Mouse (Mus musculus) hindbrain, embryonic 14.5 days (tissue): ENCODE measurements around the gene Col9a1. TPM values are rescaled to one million over a fixed set of nuclear protein-coding genes. Genes with fewer than 3 reads are reported as not detected.
A peak's percentile ranks its signal among the peaks of the same experiment; 100 is the strongest.

Experiments
- ATAC-seq: fragments of 200-750 bp; cut with Nextera tagmentation; 2 replicates; pipeline ENCODE4 v1.8.0; 2017; ENCODE audit warnings: moderate number of reproducible peaks, mild to moderate bottlenecking, moderate TSS enrichment, moderate library complexity; ENCODE audit not compliant: low FRiP score
- DNase-seq: peaks from one replicate; pipeline ENCODE4 v3.0.0-alpha.2; 2015; ENCODE audit warnings: low spot score
- H3K27ac ChIP-seq: fragments of 300-500 bp; sonication (generic); 2 replicates; pipeline ENCODE4 v1.5.1; 2014; ENCODE audit warnings: mild to moderate bottlenecking, moderate library complexity
- H3K27me3 ChIP-seq: fragments of 300-500 bp; sonication (generic); 2 replicates; pipeline ENCODE4 v1.6.1; 2014; ENCODE audit warnings: mild to moderate bottlenecking, low read length, mixed read lengths; ENCODE audit not compliant: control insufficient read depth, insufficient read depth
- H3K36me3 ChIP-seq: fragments of 300-500 bp; sonication (generic); replicated peaks from 2 replicates; pipeline ENCODE4 v1.6.1; 2014; ENCODE audit not compliant: control insufficient read depth, insufficient read depth
- H3K4me1 ChIP-seq: fragments of 300-500 bp; sonication (generic); replicated peaks from 2 replicates; pipeline ENCODE4 v1.6.1; 2014; ENCODE audit warnings: antibody characterized with exemption, low read length, mixed read lengths; ENCODE audit not compliant: control insufficient read depth, insufficient read depth
- H3K4me2 ChIP-seq: fragments of 300-500 bp; sonication (generic); replicated peaks from 2 replicates; pipeline ENCODE4 v1.6.1; 2014; ENCODE audit warnings: mild to moderate bottlenecking, moderate library complexity
- H3K4me3 ChIP-seq: fragments of 300-500 bp; sonication (generic); replicated peaks from 2 replicates; pipeline ENCODE4 v1.5.1; 2014; ENCODE audit warnings: mild to moderate bottlenecking, low read length
- H3K9ac ChIP-seq: fragments of 300-500 bp; sonication (generic); 2 replicates; pipeline ENCODE4 v1.6.1; 2014
- H3K9me3 ChIP-seq: fragments of 300-500 bp; sonication (generic); 2 replicates; pipeline ENCODE4 v1.6.1; 2016; ENCODE audit warnings: low read length; ENCODE audit not compliant: control insufficient read depth
- WGBS: fragments of 180-500 bp; shearing (Covaris S2); extraction: QIAGEN DNeasy Blood & Tissue Kit; methylation state at CpG from one replicate; pipeline ENCODE4 v1.1.7; 2014; 5-methylcytosine and 5-hydroxymethylcytosine counted together
- polyA plus RNA-seq: library from polyadenylated mRNA; unstranded; fragments of >200 nt; fragmentation: Nextera tagmentation; extraction: Ambion mirVana; gene quantifications from 2 replicates; pipeline ENCODE4 v1.2.1, GENCODE M21; 2014

Col9a1 gene
- polyA plus RNA-seq: 1.6 and 2.6 TPM in 2 replicates

GRCm38 (mm10) chr1:24177224-24177851 is at the start of gene Col9a1:
Gene Col9a1, plus strand, starts transcription at chr1:24177610.
- no peak within 1 kb of the TSS for H3K9ac ChIP-seq
- H3K36me3 ChIP-seq: no peaks in the 10 kb centered on the region
- no peak within 1 kb of the TSS for H3K27ac ChIP-seq
- DNase-seq: no peak
- no peaks in the 10 kb centered on the region for H3K9me3 ChIP-seq
- WGBS: 85% methylated on average over 6 of the region's 6 CpGs
- no peak for ATAC-seq
- no peaks in the 10 kb centered on the region for H3K27me3 ChIP-seq
- no peaks in the 10 kb centered on the region; the same call in 1 of the 2 replicates for H3K4me1 ChIP-seq
- H3K4me3 ChIP-seq: no peak within 1 kb of the TSS
- no peak within 1 kb of the TSS for H3K4me2 ChIP-seq

GRCm38 (mm10) chr1:24127866-24128265 is 49.5 kb upstream of the Col9a1 start:
- 57% methylated on average over 6 of the region's 6 CpGs for WGBS
- H3K4me1 ChIP-seq: no peaks in the 10 kb centered on the region
- H3K9me3 ChIP-seq: no peaks in the 10 kb centered on the region
- peak; percentile 22 for DNase-seq
- no peak overlapping the region for H3K4me2 ChIP-seq
- no peak overlapping the region for H3K9ac ChIP-seq
- H3K27ac ChIP-seq: no peak overlapping the region
- ATAC-seq: no peak
- no peak overlapping the region for H3K4me3 ChIP-seq
- no peaks in the 10 kb centered on the region for H3K27me3 ChIP-seq
- H3K36me3 ChIP-seq: no peaks in the 10 kb centered on the region

- no peak overlapping the region for H3K9ac ChIP-seq
- H3K4me2 ChIP-seq: peak overlapping the region; percentile 31
- 40% methylated on average over 19 of the region's 19 CpGs for WGBS
- no peaks in the 10 kb centered on the region for H3K27me3 ChIP-seq
- DNase-seq (peak; percentile 24), ATAC-seq (no peak)
- H3K4me3 ChIP-seq: 0 out of 2 replicates have a peak overlapping the region, but pooled peaks have one; percentile 8
- no peaks in the 10 kb centered on the region for H3K4me1 ChIP-seq
- no peak overlapping the region for H3K27ac ChIP-seq
- H3K9me3 ChIP-seq: no peaks in the 10 kb centered on the region
- no peaks in the 10 kb centered on the region for H3K36me3 ChIP-seq
These were observed 43.6 kb upstream of the Col9a1 start for GRCm38 (mm10) chr1:24133853-24134252.

- H3K4me1 ChIP-seq: no peaks in the 10 kb centered on the region
- ATAC-seq: peak; percentile 78
- no peaks in the 10 kb centered on the region for H3K36me3 ChIP-seq
- no peak overlapping the region for H3K4me3 ChIP-seq
- DNase-seq: peak; percentile 80
- H3K27me3 ChIP-seq: no peaks in the 10 kb centered on the region
- no peak overlapping the region for H3K27ac ChIP-seq
- H3K9me3 ChIP-seq: no peaks in the 10 kb centered on the region
- 3% methylated on average over 1 of the region's 1 CpGs for WGBS
- H3K9ac ChIP-seq: no peak overlapping the region
- no peak overlapping the region for H3K4me2 ChIP-seq
These were observed 42.6 kb upstream of the Col9a1 start for GRCm38 (mm10) chr1:24134792-24135191.

- Histone ChIP-seq H3K27me3 (no peaks in the 10 kb centered on the region), H3K9me3 (no peaks in the 10 kb centered on the region), H3K4me1 (no peaks in the 10 kb centered on the region), H3K4me2 (no peak overlapping the region), H3K4me3 (no peak overlapping the region), H3K27ac (no peak overlapping the region), H3K36me3 (no peaks in the 10 kb centered on the region), H3K9ac (no peak overlapping the region)
- no peak for ATAC-seq
- 11% methylated on average over 3 of the region's 3 CpGs for WGBS
- peak; percentile 51 for DNase-seq
These were observed 40.3 kb upstream of the Col9a1 start for GRCm38 (mm10) chr1:24137133-24137532.

GRCm38 (mm10) chr1:24140555-24140954 is 36.9 kb upstream of the Col9a1 start:
- ATAC-seq (no peak), DNase-seq (no peak)
- H3K27ac ChIP-seq: no peak overlapping the region
- H3K9ac ChIP-seq: no peak overlapping the region
- no peaks in the 10 kb centered on the region for H3K36me3 ChIP-seq
- H3K4me2 ChIP-seq: no peak overlapping the region
- no peak overlapping the region for H3K4me3 ChIP-seq
- H3K4me1 ChIP-seq: no peaks in the 10 kb centered on the region
- WGBS: 66% methylated on average over 6 of the region's 6 CpGs
- no peaks in the 10 kb centered on the region for H3K27me3 ChIP-seq
- no peaks in the 10 kb centered on the region for H3K9me3 ChIP-seq

GRCm38 (mm10) chr1:24143504-24143903 is 33.9 kb upstream of the Col9a1 start:
- ATAC-seq (no peak), DNase-seq (no peak)
- Histone ChIP-seq H3K9me3 (no peaks in the 10 kb centered on the region), H3K4me3 (no peak overlapping the region), H3K9ac (no peak overlapping the region), H3K27ac (no peak overlapping the region), H3K4me2 (no peak overlapping the region), H3K27me3 (no peaks in the 10 kb centered on the region), H3K4me1 (no peaks in the 10 kb centered on the region), H3K36me3 (no peaks in the 10 kb centered on the region)
- WGBS: 78% methylated on average over 8 of the region's 8 CpGs

- no peak overlapping the region for H3K4me3 ChIP-seq
- no peaks in the 10 kb centered on the region for H3K27me3 ChIP-seq
- ATAC-seq (no peak), DNase-seq (no peak)
- no peak overlapping the region for H3K27ac ChIP-seq
- H3K9ac ChIP-seq: no peak overlapping the region
- WGBS: 79% methylated on average over 5 of the region's 5 CpGs
- H3K9me3 ChIP-seq: peaks cover 11% of the 10 kb centered on the region
- H3K4me2 ChIP-seq: no peak overlapping the region
- H3K4me1 ChIP-seq: no peaks in the 10 kb centered on the region
- H3K36me3 ChIP-seq: no peaks in the 10 kb centered on the region
These were observed 19.7 kb upstream of the Col9a1 start for GRCm38 (mm10) chr1:24157751-24158150.

- WGBS: 62% methylated on average over 6 of the region's 6 CpGs
- Histone ChIP-seq H3K9me3 (no peaks in the 10 kb centered on the region), H3K27me3 (no peaks in the 10 kb centered on the region), H3K4me1 (no peaks in the 10 kb centered on the region; the same call in 1 of the 2 replicates), H3K4me3 (no peak overlapping the region), H3K27ac (no peak overlapping the region), H3K4me2 (no peak overlapping the region), H3K9ac (no peak overlapping the region), H3K36me3 (no peaks in the 10 kb centered on the region)
- DNase-seq: no peak
- ATAC-seq: no peak
These were observed 8.0 kb upstream of the Col9a1 start for GRCm38 (mm10) chr1:24169410-24169809.
